Mouse (Mus musculus): Measurements from ENCODE around the gene Cd81. TPM values are rescaled to one million over a fixed set of nuclear protein-coding genes. Genes with fewer than 3 reads are reported as not detected.

Cd81 gene
- polyA plus RNA-seq, 1 experiment from 2014 or later: 332 TPM

DNA sequence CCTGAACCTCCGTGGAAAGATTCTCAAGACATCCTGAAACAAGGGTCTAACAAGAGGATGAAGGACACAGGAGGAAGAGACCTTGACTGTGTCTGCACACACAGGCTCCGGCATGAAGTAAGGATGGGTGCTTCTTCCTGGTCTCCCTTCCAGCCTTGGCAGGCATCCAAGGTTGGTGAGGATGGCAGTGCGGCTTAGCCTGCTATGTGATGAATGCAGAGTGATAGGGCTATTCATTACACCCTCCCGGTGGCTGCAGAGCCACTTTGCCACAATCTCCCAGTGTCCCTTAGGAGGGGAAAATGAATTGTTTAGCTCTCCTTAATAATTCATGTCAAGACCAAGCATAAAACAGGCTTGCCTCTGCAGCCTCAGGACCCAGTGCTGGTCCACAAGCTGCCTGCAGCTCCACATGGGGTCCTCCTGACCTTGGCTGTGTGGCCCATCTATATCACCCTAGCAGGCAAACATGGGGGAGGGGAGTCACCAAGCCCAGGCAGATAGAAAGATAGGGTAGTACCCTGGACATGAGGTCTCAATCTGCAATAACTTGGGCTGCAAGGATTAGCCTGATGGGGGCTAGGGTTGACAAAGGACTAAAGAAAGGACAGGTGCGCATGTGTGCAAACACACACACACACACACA is 40.2 kb upstream of the Cd81 start:
- no peaks in the 10 kb centered on the region for H3K36me3 ChIP-seq
- 87% methylated on average over 5 of the region's 5 CpGs for WGBS
- no peaks in the 10 kb centered on the region for H3K27me3 ChIP-seq
- no peak overlapping the region for H3K27ac ChIP-seq
- no peak overlapping the region for H3K4me3 ChIP-seq
- no peak for ATAC-seq (ENCODE audit: insufficient number of reproducible peaks, insufficient read depth, low FRiP score, low TSS enrichment)
- H3K9ac ChIP-seq: no peak overlapping the region
- H3K9me3 ChIP-seq: no peaks in the 10 kb centered on the region
- H3K4me1 ChIP-seq: peaks cover 24% of the 10 kb centered on the region
- H3K4me2 ChIP-seq (replicated peaks): no peak overlapping the region

GRCm38 (mm10) chr7:143013420-143014178 is 38.9 kb upstream of the Cd81 start:
- Histone ChIP-seq H3K36me3 (no peaks in the 10 kb centered on the region), H3K4me2 (replicated peaks) (no peak overlapping the region), H3K27ac (no peak overlapping the region), H3K4me1 (peaks cover 19% of the 10 kb centered on the region), H3K4me3 (no peak overlapping the region), H3K27me3 (no peaks in the 10 kb centered on the region), H3K9ac (no peak overlapping the region), H3K9me3 (no peaks in the 10 kb centered on the region)
- ATAC-seq (ENCODE audit: insufficient number of reproducible peaks, insufficient read depth, low FRiP score, low TSS enrichment): no peak
- 67% methylated on average over 8 of the region's 8 CpGs for WGBS

GRCm38 (mm10) chr7:143014862-143015659 is 37.5 kb upstream of the Cd81 start:
- peaks cover 9% of the 10 kb centered on the region for H3K4me1 ChIP-seq
- H3K27me3 ChIP-seq: no peaks in the 10 kb centered on the region
- no peak overlapping the region for H3K4me2 ChIP-seq (replicated peaks)
- H3K9ac ChIP-seq: no peak overlapping the region
- no peaks in the 10 kb centered on the region for H3K36me3 ChIP-seq
- no peak for ATAC-seq (ENCODE audit: insufficient number of reproducible peaks, insufficient read depth, low FRiP score, low TSS enrichment)
- no peak overlapping the region for H3K4me3 ChIP-seq
- H3K27ac ChIP-seq: no peak overlapping the region
- no peaks in the 10 kb centered on the region for H3K9me3 ChIP-seq
- 87% methylated on average over 7 of the region's 7 CpGs for WGBS

- Histone ChIP-seq H3K27ac (no peak overlapping the region), H3K9me3 (no peaks in the 10 kb centered on the region), H3K36me3 (no peaks in the 10 kb centered on the region), H3K4me1 (peaks cover 13% of the 10 kb centered on the region), H3K4me3 (no peak overlapping the region), H3K9ac (no peak overlapping the region), H3K4me2 (replicated peaks) (no peak overlapping the region), H3K27me3 (no peaks in the 10 kb centered on the region)
- 25% methylated on average over 1 of the region's 1 CpGs for WGBS
- ATAC-seq (ENCODE audit: insufficient number of reproducible peaks, insufficient read depth, low FRiP score, low TSS enrichment): no peak; the same call in 1 of the 2 replicates
These were observed 36.6 kb upstream of the Cd81 start for GRCm38 (mm10) chr7:143015755-143016423.

DNA sequence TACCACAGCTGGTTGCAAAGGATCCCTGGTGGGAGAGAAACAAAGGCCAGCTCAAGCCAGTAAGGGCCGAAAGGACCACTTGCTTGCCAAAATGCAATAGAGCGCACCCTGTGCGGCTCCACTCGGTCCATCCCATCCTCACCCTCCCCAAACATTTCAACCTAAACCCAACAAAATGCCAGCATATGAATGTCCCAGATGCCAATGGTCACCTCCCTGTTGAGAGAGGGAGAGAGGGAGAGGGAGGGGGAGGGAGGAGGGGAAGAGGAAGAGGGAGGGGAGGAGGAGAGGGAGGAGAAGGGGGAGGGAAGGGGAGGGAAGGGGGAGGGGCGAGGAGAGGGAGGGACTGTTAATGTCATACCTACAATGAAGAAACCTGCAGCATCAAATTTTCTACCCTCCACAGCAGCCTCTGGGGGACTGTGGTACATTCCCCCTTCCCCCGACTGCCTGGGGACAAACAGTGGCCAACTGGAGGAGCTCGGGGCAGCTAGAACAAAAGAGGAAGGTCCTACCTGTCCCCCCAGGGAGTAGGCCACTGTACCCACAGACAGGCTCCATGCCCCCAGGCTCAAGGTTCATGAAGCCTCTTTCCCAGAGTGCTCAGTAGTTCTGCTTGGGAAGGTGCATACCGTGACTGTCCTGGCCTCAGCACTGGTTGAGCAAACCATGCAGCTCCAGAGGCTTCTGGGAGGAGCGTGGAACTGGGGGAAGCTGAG is 36.0 kb upstream of the Cd81 start:
- H3K9me3 ChIP-seq: no peaks in the 10 kb centered on the region
- no peak overlapping the region for H3K4me2 ChIP-seq (replicated peaks)
- no peak for ATAC-seq (ENCODE audit: insufficient number of reproducible peaks, insufficient read depth, low FRiP score, low TSS enrichment)
- H3K9ac ChIP-seq: no peak overlapping the region
- H3K4me3 ChIP-seq: no peak overlapping the region
- H3K27ac ChIP-seq: no peak overlapping the region
- H3K36me3 ChIP-seq: no peaks in the 10 kb centered on the region
- H3K4me1 ChIP-seq: peaks cover 13% of the 10 kb centered on the region
- no peaks in the 10 kb centered on the region for H3K27me3 ChIP-seq
- 49% methylated on average over 9 of the region's 9 CpGs for WGBS

GRCm38 (mm10) chr7:143017181-143017580 is 35.4 kb upstream of the Cd81 start:
- Histone ChIP-seq H3K27ac (no peak overlapping the region), H3K4me3 (no peak overlapping the region), H3K9me3 (no peaks in the 10 kb centered on the region), H3K27me3 (no peaks in the 10 kb centered on the region), H3K36me3 (no peaks in the 10 kb centered on the region), H3K9ac (no peak overlapping the region), H3K4me1 (peaks cover 16% of the 10 kb centered on the region), H3K4me2 (replicated peaks) (no peak overlapping the region)
- ATAC-seq (ENCODE audit: insufficient number of reproducible peaks, insufficient read depth, low FRiP score, low TSS enrichment): no peak
- WGBS: 75% methylated on average over 4 of the region's 4 CpGs

DNA sequence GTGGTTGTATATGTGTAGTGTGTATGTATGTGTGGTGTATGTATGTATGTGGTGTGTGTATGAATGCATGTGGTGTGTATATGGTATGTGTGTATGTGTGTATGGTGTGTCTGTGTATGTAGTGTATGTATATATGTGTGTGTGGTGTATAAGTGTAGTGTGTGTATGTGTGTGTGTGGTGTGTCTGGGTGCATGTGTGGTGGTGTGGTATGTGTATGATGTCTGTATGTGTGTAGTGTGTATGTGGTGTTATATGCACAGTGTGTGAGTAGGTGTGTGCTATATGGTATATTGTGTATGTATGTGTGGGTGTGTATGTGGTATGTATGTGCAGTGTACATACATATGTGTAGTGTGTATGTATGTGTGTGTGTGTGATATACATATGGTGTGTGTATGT is 32.5 kb upstream of the Cd81 start:
- H3K27ac ChIP-seq: no peak overlapping the region
- no peaks in the 10 kb centered on the region for H3K27me3 ChIP-seq
- H3K4me1 ChIP-seq: peaks cover 16% of the 10 kb centered on the region
- no peak overlapping the region for H3K4me2 ChIP-seq (replicated peaks)
- no peak overlapping the region for H3K4me3 ChIP-seq
- no peaks in the 10 kb centered on the region for H3K9me3 ChIP-seq
- ATAC-seq (ENCODE audit: insufficient number of reproducible peaks, insufficient read depth, low FRiP score, low TSS enrichment): peak; percentile 31; the same call in 1 of the 2 replicates
- no peak overlapping the region for H3K9ac ChIP-seq
- H3K36me3 ChIP-seq: no peaks in the 10 kb centered on the region

DNA sequence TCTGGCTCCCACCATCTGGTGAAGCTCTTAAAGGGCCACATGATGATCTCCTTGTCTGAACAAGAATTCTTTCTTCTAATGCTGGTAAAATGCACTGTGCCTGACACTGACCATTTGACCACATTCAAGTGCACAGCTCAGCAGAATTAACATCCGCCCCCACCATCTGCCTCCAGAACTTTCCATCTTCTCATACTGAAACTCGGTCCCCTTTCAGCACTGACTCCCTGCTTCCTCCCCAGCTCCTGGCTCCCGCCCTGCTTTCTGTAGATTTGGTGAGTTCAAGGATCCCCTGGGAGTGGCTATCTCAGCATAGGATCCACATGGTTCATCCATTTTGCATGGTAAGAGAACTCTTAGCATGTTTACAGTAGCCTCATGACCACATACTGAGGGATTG is 31.8 kb upstream of the Cd81 start:
- no peak for ATAC-seq (ENCODE audit: insufficient number of reproducible peaks, insufficient read depth, low FRiP score, low TSS enrichment)
- no peaks in the 10 kb centered on the region for H3K27me3 ChIP-seq

DNA sequence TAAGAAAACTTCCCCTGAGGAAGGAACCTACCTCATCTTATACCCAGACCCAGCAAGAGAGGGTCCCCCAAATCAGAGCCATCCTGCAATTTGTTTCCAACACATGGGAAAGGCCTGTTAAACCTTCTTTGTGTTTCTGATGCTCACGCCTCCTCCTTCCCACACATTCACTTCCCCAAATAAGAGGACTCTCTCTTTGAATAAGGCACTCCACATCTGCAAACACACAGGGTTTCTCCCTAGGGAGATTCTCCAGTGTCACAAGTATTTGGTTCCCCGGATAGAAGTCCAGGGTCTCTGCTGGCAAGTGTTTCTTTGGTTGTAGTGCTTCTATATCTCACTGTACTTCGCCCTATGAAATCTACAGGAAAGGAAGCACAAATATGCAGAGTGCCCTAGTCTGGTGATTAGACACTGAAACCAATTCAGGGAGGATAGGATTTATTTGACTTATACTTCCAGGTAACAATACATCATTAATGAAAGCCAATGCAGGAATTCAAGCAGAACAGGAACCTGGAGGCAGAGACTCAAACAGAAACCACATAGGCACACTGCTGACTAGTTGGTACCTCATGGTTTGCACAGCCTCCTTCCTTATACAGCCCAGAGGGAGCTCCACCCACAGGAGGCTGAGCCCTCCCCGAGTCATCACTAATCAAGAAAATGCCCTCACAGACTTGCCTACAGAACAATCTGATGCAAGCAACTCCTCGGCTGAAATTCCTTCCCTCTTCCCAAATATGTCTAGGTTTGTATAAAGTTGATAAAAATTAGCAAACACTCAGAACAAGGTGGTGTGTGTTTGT is 31.0 kb upstream of the Cd81 start:
- H3K9ac ChIP-seq: no peak overlapping the region
- no peaks in the 10 kb centered on the region for H3K36me3 ChIP-seq
- no peak overlapping the region for H3K27ac ChIP-seq
- 56% methylated on average over 5 of the region's 5 CpGs for WGBS
- H3K4me3 ChIP-seq: no peak overlapping the region
- ATAC-seq (ENCODE audit: insufficient number of reproducible peaks, insufficient read depth, low FRiP score, low TSS enrichment): no peak
- no peak overlapping the region for H3K4me2 ChIP-seq (replicated peaks)
- no peaks in the 10 kb centered on the region for H3K9me3 ChIP-seq
- 0 out of 2 replicates have a peak, but pooled peaks cover 6% of the 10 kb centered on the region for H3K4me1 ChIP-seq
- H3K27me3 ChIP-seq: no peaks in the 10 kb centered on the region

More for the DNA sequence above, 31.8 kb upstream of the Cd81 start:
- no peak overlapping the region for H3K27ac ChIP-seq
- H3K9ac ChIP-seq: no peak overlapping the region
- WGBS: 72% methylated on average over 3 of the region's 3 CpGs
- H3K4me2 ChIP-seq (replicated peaks): no peak overlapping the region
- H3K9me3 ChIP-seq: no peaks in the 10 kb centered on the region
- peaks cover 13% of the 10 kb centered on the region for H3K4me1 ChIP-seq
- H3K4me3 ChIP-seq: no peak overlapping the region
- H3K36me3 ChIP-seq: no peaks in the 10 kb centered on the region

- no peak for ATAC-seq (ENCODE audit: insufficient number of reproducible peaks, insufficient read depth, low FRiP score, low TSS enrichment)
- H3K4me3 ChIP-seq: no peak overlapping the region
- H3K27ac ChIP-seq: no peak overlapping the region
- no peaks in the 10 kb centered on the region for H3K9me3 ChIP-seq
- H3K36me3 ChIP-seq: no peaks in the 10 kb centered on the region
- H3K4me1 ChIP-seq: 0 out of 2 replicates have a peak, but pooled peaks cover 6% of the 10 kb centered on the region
- no peak overlapping the region for H3K4me2 ChIP-seq (replicated peaks)
- WGBS: 88% methylated on average over 2 of the region's 2 CpGs
- H3K27me3 ChIP-seq: no peaks in the 10 kb centered on the region
- H3K9ac ChIP-seq: no peak overlapping the region
These were observed 29.0 kb upstream of the Cd81 start for GRCm38 (mm10) chr7:143023499-143023898.
